ENCODE assay signal across 17 mouse cellular contexts in the genomic region with DNA sequence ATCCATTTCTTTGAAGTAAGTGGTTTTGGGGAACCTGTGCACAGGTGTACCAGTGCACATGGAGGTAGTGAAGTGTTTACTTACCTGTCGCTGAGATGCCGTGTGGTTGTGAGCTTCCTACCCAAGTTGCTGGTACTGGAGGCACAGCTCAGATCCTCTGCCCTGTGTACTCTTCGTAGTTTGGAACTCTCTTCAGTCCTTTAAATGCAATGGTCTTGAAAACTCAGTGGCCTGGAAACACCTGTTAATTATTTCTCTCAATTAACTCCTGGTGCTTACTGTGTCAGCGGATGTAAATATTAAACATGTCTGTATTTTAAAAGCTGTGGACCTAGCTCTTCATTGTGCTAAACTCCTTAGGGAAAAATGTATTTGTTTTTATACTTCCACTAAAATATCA.
"Had no signal": no experiment of that assay in that cellular context is flagged by ENCODE, and none has a peak within 500 bp of the region (broad histone marks: within the 10 kb centered on the region; RNA-seq: fewer than 3 reads in every experiment).

No protein-coding gene starts in this region.

- ATAC-seq: lung, postnatal 0 days; midbrain, embryonic 13.5 days; midbrain, embryonic 15.5 days had no signal

- H3K4me2 ChIP-seq: lung, embryonic 15.5 days; midbrain, embryonic 11.5 days; midbrain, embryonic 13.5 days; midbrain, embryonic 15.5 days; neural tube, embryonic 12.5 days; stomach, embryonic 15.5 days had no signal

- H3K9me3 ChIP-seq: lung, embryonic 15.5 days; midbrain, embryonic 13.5 days; midbrain, embryonic 15.5 days; neural tube, embryonic 12.5 days; stomach, embryonic 15.5 days had no signal

- H3K4me1 ChIP-seq: lung, embryonic 15.5 days; megakaryocyte, embryonic 14.5 days; midbrain, embryonic 13.5 days; midbrain, embryonic 15.5 days; neural tube, embryonic 12.5 days; stomach, embryonic 15.5 days had no signal

- DNase-seq: lung, adult 2 months; lung, postnatal 14 days; lung, postnatal 36 days; right cerebral cortex, postnatal 14 days; thymus, adult 2 months; thymus, postnatal 25 days; thymus, postnatal 4 days had no signal

- H3K4me3 ChIP-seq: lung, embryonic 15.5 days; megakaryocyte, embryonic 14.5 days; midbrain, embryonic 13.5 days; midbrain, embryonic 15.5 days; neural tube, embryonic 12.5 days; stomach, embryonic 15.5 days had no signal

- H3K27me3 ChIP-seq: lung, embryonic 15.5 days; megakaryocyte, embryonic 14.5 days; midbrain, embryonic 13.5 days; midbrain, embryonic 15.5 days; neural tube, embryonic 12.5 days; stomach, embryonic 15.5 days had no signal

- H3K36me3 ChIP-seq: lung, embryonic 15.5 days; midbrain, embryonic 13.5 days; midbrain, embryonic 15.5 days; neural tube, embryonic 12.5 days; stomach, embryonic 15.5 days had no signal

- H3K27ac ChIP-seq: lung, embryonic 15.5 days; macrophage; midbrain, embryonic 13.5 days; midbrain, embryonic 15.5 days; neural tube, embryonic 12.5 days; stomach, embryonic 15.5 days; stomach, postnatal 0 days had no signal

- H3K9ac ChIP-seq: lung, embryonic 15.5 days; midbrain, embryonic 13.5 days; midbrain, embryonic 15.5 days; neural tube, embryonic 12.5 days; stomach, embryonic 15.5 days had no signal
